Mouse (Mus musculus): ENCODE data around the gene Dph2. TPM values are rescaled to one million over a fixed set of nuclear protein-coding genes. Genes with fewer than 3 reads are reported as not detected.
A peak's percentile ranks its signal among the peaks of the same experiment; 100 is the strongest.

Dph2 gene
- polyA plus RNA-seq, 2 experiments: 5.1 to 6.8 TPM

DNA sequence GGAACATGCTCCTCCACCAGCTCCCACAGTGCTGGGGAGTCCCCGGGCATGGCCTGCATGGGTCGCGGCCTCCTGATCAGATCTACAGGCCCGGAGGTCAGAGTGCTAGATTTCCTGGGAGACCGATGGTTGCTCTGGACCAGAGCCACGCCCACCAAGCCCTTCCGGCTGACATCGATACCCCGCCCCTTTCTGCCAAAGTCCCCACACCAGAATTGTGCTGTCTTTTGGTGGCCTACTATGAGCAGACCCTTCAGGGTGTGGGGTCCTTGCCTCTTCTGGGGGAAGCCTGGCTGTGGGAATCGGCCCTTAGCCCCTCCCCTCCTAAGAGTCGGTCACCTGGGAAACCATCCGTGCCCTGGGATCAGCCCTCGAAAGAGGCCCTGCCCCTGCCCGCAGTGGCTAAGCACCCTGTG lies 19.4 kb downstream of the Dph2 start, which contains the start of gene Ccdc24:
Ccdc24 (minus strand) TSS at position 87 of the 416 bp plus-strand sequence.
- peak within 1 kb of the TSS; percentile 35 for H3K27ac ChIP-seq
- no peak for TF ChIP-seq CTCF (IDR thresholded peaks at IDR 0.05; ENCODE audit: low read depth)
- TF ChIP-seq EP300 (IDR thresholded peaks at IDR 0.05; ENCODE audit: low read depth): no peak
- no peaks in the 10 kb centered on the region for H3K27me3 ChIP-seq (ENCODE audit: control insufficient read depth, insufficient read depth, low read length)
- H3K9me3 ChIP-seq (ENCODE audit: control insufficient read depth, low read length): no peaks in the 10 kb centered on the region
- peak within 1 kb of the TSS; percentile 23; the same call in 1 of the 2 replicates for H3K9ac ChIP-seq (replicated peaks)
- DNase-seq (ENCODE audit: low read depth in 3 of 3, low spot score in 3 of 3): no peak
- H3K36me3 ChIP-seq (replicated peaks; ENCODE audit: control insufficient read depth, insufficient read depth, low read depth): peaks cover 20% of the 10 kb centered on the region
- H3K4me2 ChIP-seq (ENCODE audit: low read depth): peak within 1 kb of the TSS; percentile 56
- WGBS (ENCODE audit: insufficient replicate concordance): 16% methylated on average over 14 of the region's 14 CpGs
- ATAC-seq (ENCODE audit: insufficient read depth): peak; percentile 37
- peaks cover 11 to 26% of the 10 kb centered on the region in 2 experiments for H3K4me1 ChIP-seq (replicated peaks; ENCODE audit: control insufficient read depth in 2 of 2, insufficient read depth in 2 of 2, low read length in 1 of 2)
- peak within 1 kb of the TSS; percentile 16 to 23; a peak in 3 of 4 replicates for H3K4me3 ChIP-seq (ENCODE audit: insufficient read depth in 1 of 2, low read depth in 2 of 2, low read length in 2 of 2)

GRCm38 (mm10) chr4:117871787-117872186 lies 20.0 kb downstream of the Dph2 start:
- no peaks in the 10 kb centered on the region for H3K27me3 ChIP-seq (ENCODE audit: control insufficient read depth, insufficient read depth, low read length)
- peaks cover 11 to 27% of the 10 kb centered on the region in 2 experiments for H3K4me1 ChIP-seq (replicated peaks; ENCODE audit: control insufficient read depth in 2 of 2, insufficient read depth in 2 of 2, low read length in 1 of 2)
- H3K4me2 ChIP-seq (ENCODE audit: low read depth): peak overlapping the region; percentile 56
- ATAC-seq (ENCODE audit: insufficient read depth): peak; percentile 26; the same call in 1 of the 2 replicates
- DNase-seq (ENCODE audit: low read depth in 3 of 3, low spot score in 3 of 3): peak; percentile 47 to 50 (median 48)
- H3K4me3 ChIP-seq (ENCODE audit: insufficient read depth in 1 of 2, low read depth in 2 of 2, low read length in 2 of 2): no peak overlapping the region
- TF ChIP-seq CTCF (IDR thresholded peaks at IDR 0.05; ENCODE audit: low read depth): no peak
- peak; percentile 54 for TF ChIP-seq EP300 (IDR thresholded peaks at IDR 0.05; ENCODE audit: low read depth)
- WGBS (ENCODE audit: insufficient replicate concordance): 45% methylated on average over 7 of the region's 7 CpGs
- no peaks in the 10 kb centered on the region for H3K9me3 ChIP-seq (ENCODE audit: control insufficient read depth, low read length)
- H3K27ac ChIP-seq: peak overlapping the region; percentile 35
- H3K36me3 ChIP-seq (replicated peaks; ENCODE audit: control insufficient read depth, insufficient read depth, low read depth): peaks cover 26% of the 10 kb centered on the region
- no peak overlapping the region; the same call in 1 of the 2 replicates for H3K9ac ChIP-seq (replicated peaks)

GRCm38 (mm10) chr4:117870437-117870836 lies 21.4 kb downstream of the Dph2 start:
- peaks cover 11 to 27% of the 10 kb centered on the region in 2 experiments for H3K4me1 ChIP-seq (replicated peaks; ENCODE audit: control insufficient read depth in 2 of 2, insufficient read depth in 2 of 2, low read length in 1 of 2)
- DNase-seq (ENCODE audit: low read depth in 3 of 3, low spot score in 3 of 3) (no peak), ATAC-seq (ENCODE audit: insufficient read depth) (peak; percentile 40; the same call in 1 of the 2 replicates)
- H3K27me3 ChIP-seq (ENCODE audit: control insufficient read depth, insufficient read depth, low read length): no peaks in the 10 kb centered on the region
- WGBS (ENCODE audit: insufficient replicate concordance): 29% methylated on average over 1 of the region's 1 CpGs
- H3K36me3 ChIP-seq (replicated peaks; ENCODE audit: control insufficient read depth, insufficient read depth, low read depth): peaks cover 40% of the 10 kb centered on the region
- H3K9me3 ChIP-seq (ENCODE audit: control insufficient read depth, low read length): no peaks in the 10 kb centered on the region
- H3K27ac ChIP-seq: peak overlapping the region; percentile 35
- no peak overlapping the region for H3K9ac ChIP-seq (replicated peaks)
- H3K4me2 ChIP-seq (ENCODE audit: low read depth): no peak overlapping the region
- H3K4me3 ChIP-seq (ENCODE audit: insufficient read depth in 1 of 2, low read depth in 2 of 2, low read length in 2 of 2): no peak overlapping the region
- TF ChIP-seq EP300 (IDR thresholded peaks at IDR 0.05; ENCODE audit: low read depth): no peak
- TF ChIP-seq CTCF (IDR thresholded peaks at IDR 0.05; ENCODE audit: low read depth): no peak

- Histone ChIP-seq H3K27me3 (ENCODE audit: control insufficient read depth, insufficient read depth, low read length) (no peaks in the 10 kb centered on the region), H3K9me3 (ENCODE audit: control insufficient read depth, low read length) (no peaks in the 10 kb centered on the region), H3K4me2 (ENCODE audit: low read depth) (no peak overlapping the region), H3K36me3 (replicated peaks; ENCODE audit: control insufficient read depth, insufficient read depth, low read depth) (peaks cover 51% of the 10 kb centered on the region), H3K9ac (replicated peaks) (no peak overlapping the region), H3K4me3 (ENCODE audit: insufficient read depth in 1 of 2, low read depth in 2 of 2, low read length in 2 of 2) (no peak overlapping the region), H3K27ac (no peak overlapping the region), H3K4me1 (replicated peaks; ENCODE audit: control insufficient read depth in 2 of 2, insufficient read depth in 2 of 2, low read length in 1 of 2) (peaks cover 11 to 27% of the 10 kb centered on the region in 2 experiments)
- 76% methylated on average over 9 of the region's 9 CpGs for WGBS (ENCODE audit: insufficient replicate concordance)
- DNase-seq (ENCODE audit: low read depth in 3 of 3, low spot score in 3 of 3): no peak
- no peak for TF ChIP-seq EP300 (IDR thresholded peaks at IDR 0.05; ENCODE audit: low read depth)
- TF ChIP-seq CTCF (IDR thresholded peaks at IDR 0.05; ENCODE audit: low read depth): no peak
- ATAC-seq (ENCODE audit: insufficient read depth): no peak
Measured at GRCm38 (mm10) chr4:117869317-117869716, 22.5 kb downstream of the Dph2 start.

GRCm38 (mm10) chr4:117867823-117868222 lies 24.0 kb downstream of the Dph2 start:
- Histone ChIP-seq H3K4me1 (replicated peaks; ENCODE audit: control insufficient read depth in 2 of 2, insufficient read depth in 2 of 2, low read length in 1 of 2) (peaks cover 11 to 26% of the 10 kb centered on the region in 2 experiments), H3K4me3 (ENCODE audit: insufficient read depth in 1 of 2, low read depth in 2 of 2, low read length in 2 of 2) (no peak overlapping the region), H3K4me2 (ENCODE audit: low read depth) (no peak overlapping the region), H3K9ac (replicated peaks) (no peak overlapping the region), H3K9me3 (ENCODE audit: control insufficient read depth, low read length) (no peaks in the 10 kb centered on the region), H3K27ac (no peak overlapping the region), H3K27me3 (ENCODE audit: control insufficient read depth, insufficient read depth, low read length) (no peaks in the 10 kb centered on the region), H3K36me3 (replicated peaks; ENCODE audit: control insufficient read depth, insufficient read depth, low read depth) (peaks cover 66% of the 10 kb centered on the region)
- whole genome bisulfite sequencing (ENCODE audit: insufficient replicate concordance): 19% methylated on average over 24 of the region's 24 CpGs
- TF ChIP-seq EP300 (IDR thresholded peaks at IDR 0.05; ENCODE audit: low read depth) (no peak), CTCF (IDR thresholded peaks at IDR 0.05; ENCODE audit: low read depth) (peak; percentile 88)
- DNase-seq (ENCODE audit: low read depth in 3 of 3, low spot score in 3 of 3) (peak in 1 of 3 experiments; percentile 44), ATAC-seq (ENCODE audit: insufficient read depth) (no peak)
